22 mouse cellular contexts compared by ENCODE assay signal in genomic region chr9:54743891-54744290, GRCm38 (mm10). TPM values are rescaled to one million over a fixed set of nuclear protein-coding genes. Genes with fewer than 3 reads are reported as not detected.
"Had no signal": no experiment of that assay in that cellular context is flagged by ENCODE, and none has a peak within 500 bp of the region (broad histone marks: within the 10 kb centered on the region; RNA-seq: fewer than 3 reads in every experiment).

No protein-coding gene starts in this region.

- H3K27me3 ChIP-seq: limb, embryonic 12.5 days; liver, embryonic 15.5 days; lung, embryonic 15.5 days; midbrain, embryonic 12.5 days; midbrain, embryonic 15.5 days; stomach, embryonic 15.5 days had no signal

- H3K36me3 ChIP-seq: limb, embryonic 12.5 days; limb, embryonic 15.5 days; liver, embryonic 15.5 days; lung, embryonic 15.5 days; midbrain, embryonic 12.5 days; midbrain, embryonic 15.5 days; neural tube, embryonic 13.5 days; stomach, embryonic 15.5 days had no signal

- H3K27ac ChIP-seq: layer of hippocampus, adult 2 months; limb, embryonic 12.5 days; limb, embryonic 15.5 days; liver, embryonic 15.5 days; lung, embryonic 15.5 days; midbrain, embryonic 12.5 days; midbrain, embryonic 15.5 days; neural tube, embryonic 13.5 days; stomach, embryonic 15.5 days had no signal

- ATAC-seq: midbrain, embryonic 15.5 days had no signal

- DNase-seq: kidney, adult 18-20 months; kidney, adult 9 months; kidney, postnatal 14 days; layer of hippocampus, postnatal 36 days; left cerebral cortex, postnatal 4 days; lung, adult 18-20 months; lung, postnatal 10 days; lung, postnatal 36 days; retina, postnatal 1 day; right cerebral cortex, postnatal 25 days; spleen, adult 18-20 months; thymus, postnatal 36 days had no signal

- H3K4me1 ChIP-seq: limb, embryonic 15.5 days; liver, embryonic 15.5 days; lung, embryonic 15.5 days; midbrain, embryonic 15.5 days; stomach, embryonic 15.5 days had no signal

- H3K4me3 ChIP-seq: layer of hippocampus, adult 2 months; limb, embryonic 12.5 days; limb, embryonic 15.5 days; liver, embryonic 15.5 days; lung, embryonic 15.5 days; midbrain, embryonic 12.5 days; midbrain, embryonic 15.5 days; neural tube, embryonic 13.5 days; stomach, embryonic 15.5 days had no signal

- H3K9me3 ChIP-seq: limb, embryonic 12.5 days; limb, embryonic 15.5 days; liver, embryonic 15.5 days; lung, embryonic 15.5 days; midbrain, embryonic 12.5 days; midbrain, embryonic 15.5 days; neural tube, embryonic 13.5 days; stomach, embryonic 15.5 days had no signal

RNA-seq across cellular contexts. Expression of gene Crabp1, which starts 20.7 kb away (rescaled TPM):
- total RNA-seq: neutrophil, adult 5-6 weeks had no signal
